Mouse (Mus musculus): Measurements from ENCODE around the gene Pcsk4. TPM values are rescaled to one million over a fixed set of nuclear protein-coding genes. Genes with fewer than 3 reads are reported as not detected.

Pcsk4 gene
- polyA plus RNA-seq (2012; rRNA removed), result 17.4 and 20.3 TPM in 2 replicates

GRCm38 (mm10) chr10:80329273-80330081 lies at the start of gene Pcsk4, which contains the start of gene Reep6:
Pcsk4 (minus strand) TSS chr10:80329498.
Reep6 (plus strand) TSS chr10:80329953.

GRCm38 (mm10) chr10:80356001-80356682 lies 26.8 kb upstream of the Pcsk4 start, which contains the start of gene Plk5:
Plk5 (plus strand) TSS chr10:80356459.

GRCm38 (mm10) chr10:80348244-80348781 lies 19.0 kb upstream of the Pcsk4 start, which contains the start of gene Adamtsl5:
Adamtsl5 (minus strand) TSS chr10:80348412.

GRCm38 (mm10) chr10:80320340-80320760 lies 8.9 kb downstream of the Pcsk4 start, which contains the start of gene 2310011J03Rik:
2310011J03Rik (minus strand) TSS chr10:80320537.

GRCm38 (mm10) chr10:80295618-80296425 lies 33.5 kb downstream of the Pcsk4 start, which contains the start of gene Apc2:
Apc2 (plus strand) TSS chr10:80295977.

GRCm38 (mm10) chr10:80292251-80293146 lies 36.8 kb downstream of the Pcsk4 start, which contains the start of gene Rps15:
Rps15 (plus strand) TSS chr10:80292453.

Other genes with a start within 250 kb of the Pcsk4 start
- gene Sbno2, start 223.9 kb downstream of the Pcsk4 start, polyA plus RNA-seq (2012; rRNA removed), result 85.9 and 89.3 TPM in 2 replicates
- gene Stk11, start 213.7 kb downstream of the Pcsk4 start, polyA plus RNA-seq (2012; rRNA removed), result 186 and 203 TPM in 2 replicates
- gene Atp5d, start 190.9 kb downstream of the Pcsk4 start, polyA plus RNA-seq (2012; rRNA removed), result 1,675 and 3,137 TPM in 2 replicates
- 58.9 and 61.5 TPM in 2 replicates for gene Cbarp, start 188.7 kb downstream of the Pcsk4 start, polyA plus RNA-seq (2012; rRNA removed)
- gene Midn, start 181.2 kb downstream of the Pcsk4 start, polyA plus RNA-seq (2012; rRNA removed), result 221 and 248 TPM in 2 replicates
- gene Cirbp, start 163.5 kb downstream of the Pcsk4 start, polyA plus RNA-seq (2012; rRNA removed), result 166 and 186 TPM in 2 replicates
- gene 1600002K03Rik, start 156.6 kb downstream of the Pcsk4 start, polyA plus RNA-seq (2012; rRNA removed), result 11.6 and 15.0 TPM in 2 replicates
- 24.1 and 27.6 TPM in 2 replicates for gene Efna2, start 150.0 kb downstream of the Pcsk4 start, polyA plus RNA-seq (2012; rRNA removed)
- 50.0 and 52.1 TPM in 2 replicates for gene Mum1, start 103.1 kb downstream of the Pcsk4 start, polyA plus RNA-seq (2012; rRNA removed)
- gene Ndufs7, start 80.4 kb downstream of the Pcsk4 start, polyA plus RNA-seq (2012; rRNA removed), result 763 TPM in 2 replicates
- 151 and 218 TPM in 2 replicates for gene Gamt, start 68.5 kb downstream of the Pcsk4 start, polyA plus RNA-seq (2012; rRNA removed)
- 82.9 and 83.0 TPM in 2 replicates for gene Dazap1, start 68.0 kb downstream of the Pcsk4 start, polyA plus RNA-seq (2012; rRNA removed)
- gene Rps15, start 37.0 kb downstream of the Pcsk4 start, polyA plus RNA-seq (2012; rRNA removed), result 1,795 and 1,851 TPM in 2 replicates
- gene Apc2, start 33.5 kb downstream of the Pcsk4 start, polyA plus RNA-seq (2012; rRNA removed), result 3.4 and 4.0 TPM in 2 replicates
- gene 2310011J03Rik, start 9.0 kb downstream of the Pcsk4 start, polyA plus RNA-seq (2012; rRNA removed), result 71.0 and 75.2 TPM in 2 replicates
- gene Reep6, start 455 bp upstream of the Pcsk4 start, polyA plus RNA-seq (2012; rRNA removed), result 8.6 and 13.7 TPM in 2 replicates
- 18.5 and 21.2 TPM in 2 replicates for gene Adamtsl5, start 18.9 kb upstream of the Pcsk4 start, polyA plus RNA-seq (2012; rRNA removed)
- 8.2 and 10.0 TPM in 2 replicates for gene Plk5, start 27.0 kb upstream of the Pcsk4 start, polyA plus RNA-seq (2012; rRNA removed)
- 95.3 and 114 TPM in 2 replicates for gene Mex3d, start 58.2 kb upstream of the Pcsk4 start, polyA plus RNA-seq (2012; rRNA removed)
- 266 and 282 TPM in 2 replicates for gene Mbd3, start 70.1 kb upstream of the Pcsk4 start, polyA plus RNA-seq (2012; rRNA removed)
- 1,515 and 1,936 TPM in 2 replicates for gene Uqcr11, start 77.3 kb upstream of the Pcsk4 start, polyA plus RNA-seq (2012; rRNA removed)
- gene Tcf3, start 104.1 kb upstream of the Pcsk4 start, polyA plus RNA-seq (2012; rRNA removed), result 199 and 209 TPM in 2 replicates
- gene Onecut3, start 165.3 kb upstream of the Pcsk4 start, polyA plus RNA-seq (2012; rRNA removed), result 0.02 and 0.06 TPM in 2 replicates
- gene Atp8b3, start 209.6 kb upstream of the Pcsk4 start, polyA plus RNA-seq (2012; rRNA removed), result 0.19 and 0.22 TPM in 2 replicates
- 98.1 and 124 TPM in 2 replicates for gene Rexo1, start 232.1 kb upstream of the Pcsk4 start, polyA plus RNA-seq (2012; rRNA removed)
- 57.0 and 74.9 TPM in 2 replicates for gene Klf16, start 247.8 kb upstream of the Pcsk4 start, polyA plus RNA-seq (2012; rRNA removed)